Mouse (Mus musculus): ENCODE measurements around the gene Pbx1.

The Pbx1 gene

DNA sequence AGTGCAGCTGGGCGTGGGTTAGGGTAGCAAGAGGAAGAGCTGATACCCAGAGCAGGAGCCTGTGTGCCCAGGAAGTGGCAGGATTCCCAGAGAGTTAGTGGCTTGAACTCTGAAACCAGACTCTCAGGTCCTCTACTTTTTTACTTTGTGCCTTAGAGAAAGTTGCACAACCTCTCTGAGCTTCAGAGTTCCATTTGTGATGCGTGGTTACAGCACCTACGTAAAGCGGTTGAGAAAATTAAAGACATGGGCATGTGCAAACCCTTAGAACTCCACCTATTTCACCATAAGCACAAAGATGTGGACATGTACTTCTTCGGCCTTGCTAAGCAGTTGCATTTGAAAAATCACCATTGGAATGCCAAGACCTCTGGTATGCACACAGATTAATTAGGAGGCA, 294.2 kb downstream of the Pbx1 start:
- DNase-seq, result no peak

- no peak for DNase-seq
Observed at GRCm38 (mm10) chr1:168135545-168135944, 296.5 kb downstream of the Pbx1 start.

DNA sequence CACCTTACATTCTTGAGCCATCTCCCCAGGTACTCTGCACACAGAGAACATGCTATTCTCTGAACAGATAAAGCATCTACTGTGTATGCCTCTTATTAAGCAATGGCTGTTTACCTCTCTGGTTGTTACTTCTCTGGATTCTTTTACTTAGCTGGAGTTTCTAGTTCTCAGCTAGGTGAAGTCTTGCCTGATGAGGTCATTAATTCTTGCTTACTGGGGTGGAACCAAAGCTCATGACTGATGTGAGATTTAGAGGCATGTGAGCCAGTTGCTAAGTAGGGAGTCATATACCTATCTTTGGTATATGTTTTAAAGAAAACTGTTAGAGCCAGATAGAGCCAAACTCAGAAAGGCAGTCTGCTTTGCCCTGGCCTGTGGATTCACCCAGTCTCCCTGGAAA, 298.4 kb downstream of the Pbx1 start:
- DNase-seq, result no peak

- no peak for DNase-seq
Observed at GRCm38 (mm10) chr1:168128004-168128403, 304.1 kb downstream of the Pbx1 start.

GRCm38 (mm10) chr1:168124643-168125490, 307.2 kb downstream of the Pbx1 start:
- no peak for DNase-seq

- DNase-seq, result no peak
Observed at GRCm38 (mm10) chr1:168118077-168118476, 314.0 kb downstream of the Pbx1 start.

- no peak for DNase-seq
Observed at GRCm38 (mm10) chr1:168117367-168117766, 314.7 kb downstream of the Pbx1 start.

- DNase-seq, result no peak
Observed at GRCm38 (mm10) chr1:168109797-168110196, 322.3 kb downstream of the Pbx1 start.

DNA sequence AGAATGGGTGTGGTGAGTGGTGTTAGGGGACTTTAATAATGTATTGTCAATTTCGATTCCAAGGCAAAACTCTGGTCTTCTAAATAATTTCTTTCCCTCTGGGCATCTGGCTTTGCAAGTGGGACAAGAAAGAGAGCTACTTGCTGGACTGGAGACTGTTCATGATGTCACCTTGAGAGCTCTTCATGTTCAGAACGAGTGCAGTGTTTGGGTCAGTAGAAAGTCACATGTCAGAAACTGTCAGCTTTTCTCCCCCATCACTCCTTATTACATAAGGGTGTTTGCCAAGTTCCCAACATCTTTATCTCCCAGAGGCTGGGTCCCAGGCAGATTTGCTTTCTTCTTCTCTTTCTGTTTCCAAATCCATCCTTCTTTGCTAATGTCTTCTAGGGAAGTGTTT, 328.2 kb downstream of the Pbx1 start:
- DNase-seq, result no peak

DNA sequence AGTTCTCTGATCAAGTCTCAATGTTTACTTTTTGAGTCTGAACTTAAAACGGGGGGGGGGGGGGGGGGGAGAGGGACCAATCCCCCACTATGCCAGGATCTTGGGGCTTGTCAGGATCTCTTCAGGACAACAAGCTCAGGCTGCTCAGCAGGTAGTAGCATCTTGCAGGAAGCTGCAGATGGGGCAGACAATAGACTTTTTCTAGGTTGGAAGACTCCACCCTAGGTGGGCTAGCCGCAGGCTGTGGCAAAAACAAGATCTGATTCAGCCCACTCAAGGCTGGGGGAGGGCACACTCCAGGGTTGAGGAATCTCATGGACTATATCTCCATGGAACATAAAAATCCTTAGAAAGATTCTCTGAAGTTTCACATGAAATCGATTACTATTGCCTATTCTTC, 330.6 kb downstream of the Pbx1 start:
- no peak for DNase-seq

DNA sequence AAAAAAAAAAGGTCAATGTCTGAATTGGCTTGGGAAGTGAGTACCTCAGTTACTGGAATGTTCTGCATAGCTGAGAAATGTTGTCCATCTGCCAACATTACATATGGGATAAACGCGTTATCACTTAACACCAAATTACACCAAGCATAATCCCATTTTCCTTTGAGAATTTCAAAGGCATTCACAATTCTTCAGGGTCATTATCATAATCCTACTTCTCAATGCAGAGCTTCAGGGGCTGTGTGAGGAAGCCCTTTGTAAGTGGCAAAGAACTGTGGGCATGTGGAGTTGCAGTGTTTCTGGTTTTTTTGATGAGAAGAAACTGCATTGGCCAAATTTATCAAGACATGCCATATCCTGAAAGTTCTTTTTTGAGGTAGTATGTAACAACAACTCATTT, 333.3 kb downstream of the Pbx1 start:
- DNase-seq, result no peak

GRCm38 (mm10) chr1:168094671-168095070, 337.4 kb downstream of the Pbx1 start:
- DNase-seq, result no peak

GRCm38 (mm10) chr1:168093044-168093443, 339.0 kb downstream of the Pbx1 start:
- peak; percentile 10 to 25 for DNase-seq

DNA sequence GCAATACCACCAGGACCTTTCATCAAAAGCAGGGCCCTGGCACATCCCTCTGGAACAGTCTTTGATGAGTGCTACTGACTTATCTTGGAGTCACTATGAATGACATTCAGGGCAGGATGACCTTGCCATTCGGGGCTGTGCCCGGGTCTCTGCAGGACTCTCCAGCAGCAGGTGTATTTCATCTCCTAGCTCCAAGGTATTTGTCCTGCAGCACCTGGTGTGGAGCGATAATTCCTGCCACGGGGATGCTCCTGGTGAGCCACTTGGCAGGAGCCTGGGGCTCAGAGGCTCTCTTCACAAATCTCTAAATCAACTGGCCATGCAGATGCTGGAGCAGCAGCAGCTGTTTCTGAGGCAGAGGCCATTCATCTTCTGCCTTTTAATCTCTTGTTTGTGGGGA, 340.4 kb downstream of the Pbx1 start:
- DNase-seq, result no peak

DNA sequence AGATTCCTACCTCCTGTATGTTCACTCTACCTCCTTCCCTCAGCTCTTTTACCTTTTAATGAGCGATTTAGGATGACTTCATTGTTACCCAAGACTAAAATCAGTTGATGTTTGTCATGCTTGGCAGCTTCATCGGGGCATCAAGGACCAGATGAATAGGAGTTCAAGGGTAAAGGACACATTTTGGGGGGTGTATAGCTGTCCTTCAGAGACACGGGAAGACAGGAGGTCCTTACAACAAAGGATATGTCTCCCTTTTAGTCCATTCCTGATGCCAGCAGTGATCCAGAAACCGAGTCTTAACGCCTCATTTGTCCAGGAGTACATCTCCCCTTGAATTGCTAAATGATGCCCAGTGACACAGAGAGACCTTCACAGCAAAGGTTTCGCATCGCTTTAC, 343.4 kb downstream of the Pbx1 start:
- DNase-seq, result no peak

GRCm38 (mm10) chr1:168079394-168079767, 352.7 kb downstream of the Pbx1 start:
- no peak for DNase-seq

- no peak for DNase-seq
Observed at GRCm38 (mm10) chr1:168078746-168079393, 353.2 kb downstream of the Pbx1 start.

- no peak for DNase-seq
Observed at GRCm38 (mm10) chr1:168071974-168072373, 360.1 kb downstream of the Pbx1 start.

GRCm38 (mm10) chr1:168070273-168070910, 361.7 kb downstream of the Pbx1 start:
- no peak for DNase-seq

DNA sequence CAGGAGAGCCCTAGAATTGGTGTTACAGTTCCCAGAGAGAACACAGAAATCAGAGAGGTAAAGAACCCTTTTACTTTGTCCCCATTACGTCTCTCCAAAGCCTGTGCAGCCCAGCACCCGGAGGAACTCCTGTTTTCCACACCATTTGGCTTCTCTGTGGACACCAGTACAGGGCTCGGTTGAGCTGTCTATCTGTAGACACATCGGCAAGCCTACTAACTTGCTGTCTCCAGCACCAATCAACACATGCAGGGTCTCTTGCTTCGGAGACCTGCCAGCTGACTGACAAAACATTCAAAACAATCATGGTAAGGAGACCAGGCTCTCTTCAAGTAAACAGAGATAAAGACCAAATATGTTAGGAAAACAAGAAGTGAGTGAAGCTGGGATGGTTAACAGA, 362.3 kb downstream of the Pbx1 start:
- DNase-seq, result no peak
